Mouse (Mus musculus): Measurements from ENCODE around the gene Themis3. TPM values are rescaled to one million over a fixed set of nuclear protein-coding genes. Genes with fewer than 3 reads are reported as not detected.

The Themis3 gene
- polyA plus RNA-seq, 1 experiment = 30.1 TPM

GRCm38 (mm10) chr17:66507049-66507954 lies 87.1 kb downstream of the Themis3 start:
- 80% methylated on average over 9 of the region's 9 CpGs for WGBS
- no peaks in the 10 kb centered on the region for H3K27me3 ChIP-seq (ENCODE audit: control insufficient read depth, insufficient read depth, low read length)
- H3K36me3 ChIP-seq (ENCODE audit: control insufficient read depth, insufficient read depth, low read length) = peaks cover 16% of the 10 kb centered on the region
- TF ChIP-seq POLR2A (IDR thresholded peaks at IDR 0.05; ENCODE audit: low read depth, low read length) = no peak
- no peak for TF ChIP-seq CTCF (IDR thresholded peaks at IDR 0.05; ENCODE audit: extremely low read depth, insufficient read length, insufficient replicate concordance, low read depth, low read length)
- H3K4me3 ChIP-seq (ENCODE audit: low read depth, low read length) = no peak overlapping the region
- no peak overlapping the region for H3K27ac ChIP-seq (ENCODE audit: insufficient read depth, low read depth, low read length)
- no peaks in the 10 kb centered on the region; the same call in 1 of the 2 replicates for H3K4me1 ChIP-seq (ENCODE audit: control insufficient read depth, insufficient read depth, insufficient read length, low read length)

- WGBS = 80% methylated on average over 8 of the region's 8 CpGs
Observed at GRCm38 (mm10) chr17:66504964-66505363, 89.5 kb downstream of the Themis3 start.

More at GRCm38 (mm10) chr17:66504964-66505363, 89.5 kb downstream of the Themis3 start:
- Histone ChIP-seq H3K27ac (ENCODE audit: insufficient read depth, low read depth, low read length) (no peak overlapping the region), H3K36me3 (ENCODE audit: control insufficient read depth, insufficient read depth, low read length) (peaks cover 23% of the 10 kb centered on the region), H3K4me1 (ENCODE audit: control insufficient read depth, insufficient read depth, insufficient read length, low read length) (no peaks in the 10 kb centered on the region), H3K27me3 (ENCODE audit: control insufficient read depth, insufficient read depth, low read length) (no peaks in the 10 kb centered on the region), H3K4me3 (ENCODE audit: low read depth, low read length) (no peak overlapping the region)
- TF ChIP-seq CTCF (IDR thresholded peaks at IDR 0.05; ENCODE audit: extremely low read depth, insufficient read length, insufficient replicate concordance, low read depth, low read length) (no peak), POLR2A (IDR thresholded peaks at IDR 0.05; ENCODE audit: low read depth, low read length) (no peak)

Other genes starting within 250 kb of the Themis3 start
- 1.8 and 1.9 TPM in 2 replicates for gene Mtcl1, start 144.9 kb downstream of the Themis3 start, polyA plus RNA-seq (2012; rRNA removed)
- 9.3 and 25.7 TPM in 2 replicates for gene Rab12, start 74.9 kb downstream of the Themis3 start, polyA plus RNA-seq (2012; rRNA removed)

Measured in small intestine, adult 2 months (tissue).